Mouse (Mus musculus) pancreas, adult 10 weeks (tissue): ENCODE measurements around the gene Gm3500. TPM values are rescaled to one million over a fixed set of nuclear protein-coding genes. Genes with fewer than 3 reads are reported as not detected.

ENCODE experiments used
- polyA plus RNA-seq: library from polyadenylated mRNA; stranded (reverse); fragments of 350-450 nt; fragmentation: Illumina TruSeq; extraction: RNeasy Lipid Tissue Mini Kit (QIAGEN cat#74804); gene quantifications from one replicate; pipeline ENCODE4 v1.2.3, GENCODE M21; 2015; ENCODE audit warnings: low read depth, low replicate concordance; ENCODE audit not compliant: insufficient read depth

Gene Gm3500
- not detected for polyA plus RNA-seq

DNA sequence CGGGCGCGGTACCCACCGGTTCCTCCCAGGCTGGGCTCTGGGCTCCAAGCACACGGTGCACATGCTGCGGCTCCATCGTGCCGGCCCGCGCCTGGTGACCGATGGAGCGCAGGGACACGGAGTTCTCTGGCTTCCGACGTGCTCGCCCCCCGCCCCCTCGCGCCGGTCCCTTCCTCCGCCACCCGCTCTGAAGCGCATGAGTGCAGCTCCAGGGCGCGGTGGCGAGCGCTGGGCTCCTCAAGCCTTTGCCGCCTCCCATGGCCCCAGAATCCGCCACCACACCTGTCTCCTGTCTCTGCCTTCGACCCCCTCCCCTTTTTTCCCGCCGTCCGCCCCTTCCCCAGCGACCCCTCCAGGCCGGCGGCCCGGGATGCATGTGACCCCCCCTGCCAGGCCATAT lies at the start of gene Gm3500:
Gene Gm3500 (minus strand): TSS at position 101 of the 400 bp plus-strand sequence.

DNA sequence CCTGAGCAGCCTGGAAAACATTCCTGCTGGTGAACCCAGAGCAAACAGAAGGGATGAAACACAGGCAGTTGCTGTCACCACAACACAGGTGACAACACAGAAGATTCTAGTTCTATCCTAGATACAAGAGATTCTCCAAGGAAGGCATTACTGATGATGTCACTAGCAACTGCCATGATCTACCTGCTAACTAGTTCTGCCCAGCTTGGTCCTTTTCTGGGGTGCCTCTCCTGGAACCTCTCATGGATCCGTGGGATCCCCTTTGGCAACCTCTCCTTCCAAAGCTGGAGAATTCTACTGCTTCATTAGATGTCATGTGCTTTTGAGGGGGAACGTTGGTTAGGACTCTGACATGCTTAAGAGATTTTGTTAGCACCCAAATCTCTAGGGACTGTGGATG lies 54.0 kb downstream of the Gm3500 start, which contains the start of gene Gm3542:
Gene Gm3542 (minus strand): TSS at position 101 of the 400 bp plus-strand sequence.

Other genes starting within 250 kb of the Gm3500 start
- not detected for gene Gm3317, start 224.5 kb downstream of the Gm3500 start, polyA plus RNA-seq
- not detected for gene Gm8271, start 203.3 kb downstream of the Gm3500 start, polyA plus RNA-seq
- gene Gm3526, start 128.5 kb downstream of the Gm3500 start, polyA plus RNA-seq, result not detected
- not detected for gene Gm3542, start 54.1 kb downstream of the Gm3500 start, polyA plus RNA-seq
- not detected for gene Gm3194, start 66.4 kb upstream of the Gm3500 start, polyA plus RNA-seq
- not detected for gene Gm8246, start 88.8 kb upstream of the Gm3500 start, polyA plus RNA-seq
- gene Gm3187, start 95.2 kb upstream of the Gm3500 start, polyA plus RNA-seq, result not detected
- not detected for gene Gm3488, start 112.6 kb upstream of the Gm3500 start, polyA plus RNA-seq
- not detected for gene Gm3532, start 149.4 kb upstream of the Gm3500 start, polyA plus RNA-seq
- gene Gm8265, start 244.0 kb upstream of the Gm3500 start, polyA plus RNA-seq, result not detected